Mouse (Mus musculus): ENCODE results near the gene Slc34a1. TPM values are rescaled to one million over a fixed set of nuclear protein-coding genes. Genes with fewer than 3 reads are reported as not detected.

Slc34a1 gene
- total and polyA plus RNA-seq, 2 experiments from 2014 or later: 0.95 TPM; not detected in 1

GRCm38 (mm10) chr13:55371007-55371681 lies 26.8 kb upstream of the Slc34a1 start:
- no peak for TF ChIP-seq CTCF (IDR thresholded peaks at IDR 0.05; ENCODE audit: low read depth)
- DNase-seq: no peak

GRCm38 (mm10) chr13:55371740-55372139 lies 26.2 kb upstream of the Slc34a1 start:
- ATAC-seq: no peak
- Histone ChIP-seq H3K4me2 (ENCODE audit: low read depth) (no peak overlapping the region), H3K4me1 (ENCODE audit: insufficient read depth) (no peaks in the 10 kb centered on the region), H3K9ac (no peak overlapping the region), H3K36me3 (ENCODE audit: insufficient read depth) (no peaks in the 10 kb centered on the region), H3K27me3 (ENCODE audit: insufficient read depth, low read length) (peaks cover 7% of the 10 kb centered on the region; the same call in 1 of the 2 replicates), H3K27ac (ENCODE audit: low read depth, low read length) (no peak overlapping the region), H3K9me3 (ENCODE audit: low read length) (no peaks in the 10 kb centered on the region), H3K4me3 (ENCODE audit: low read depth, low read length) (no peak overlapping the region)
- no peak for DNase-seq
- WGBS: 54% methylated on average over 5 of the region's 5 CpGs
- TF ChIP-seq CTCF (IDR thresholded peaks at IDR 0.05; ENCODE audit: low read depth): no peak

More at GRCm38 (mm10) chr13:55371007-55371681, 26.8 kb upstream of the Slc34a1 start:
- H3K36me3 ChIP-seq (ENCODE audit: insufficient read depth): no peaks in the 10 kb centered on the region
- H3K9ac ChIP-seq: no peak overlapping the region
- H3K4me3 ChIP-seq (ENCODE audit: low read depth, low read length): no peak overlapping the region
- H3K4me2 ChIP-seq (ENCODE audit: low read depth): no peak overlapping the region
- peaks cover 7% of the 10 kb centered on the region; the same call in 1 of the 2 replicates for H3K27me3 ChIP-seq (ENCODE audit: insufficient read depth, low read length)
- no peak overlapping the region for H3K27ac ChIP-seq (ENCODE audit: low read depth, low read length)
- H3K9me3 ChIP-seq (ENCODE audit: low read length): no peaks in the 10 kb centered on the region
- no peaks in the 10 kb centered on the region for H3K4me1 ChIP-seq (ENCODE audit: insufficient read depth)
- WGBS: 70% methylated on average over 8 of the region's 8 CpGs
- ATAC-seq: no peak

GRCm38 (mm10) chr13:55374206-55374924 lies 23.6 kb upstream of the Slc34a1 start:
- no peak for DNase-seq
- ATAC-seq: no peak
- Histone ChIP-seq H3K4me1 (ENCODE audit: insufficient read depth) (no peaks in the 10 kb centered on the region), H3K36me3 (ENCODE audit: insufficient read depth) (no peaks in the 10 kb centered on the region), H3K9me3 (ENCODE audit: low read length) (no peaks in the 10 kb centered on the region), H3K27me3 (ENCODE audit: insufficient read depth, low read length) (peaks cover 18% of the 10 kb centered on the region), H3K9ac (no peak overlapping the region), H3K4me3 (ENCODE audit: low read depth, low read length) (no peak overlapping the region), H3K4me2 (ENCODE audit: low read depth) (no peak overlapping the region), H3K27ac (ENCODE audit: low read depth, low read length) (no peak overlapping the region)
- 67% methylated on average over 6 of the region's 6 CpGs for WGBS
- no peak for TF ChIP-seq CTCF (IDR thresholded peaks at IDR 0.05; ENCODE audit: low read depth)

- H3K36me3 ChIP-seq (ENCODE audit: insufficient read depth): no peaks in the 10 kb centered on the region
- DNase-seq (no peak), ATAC-seq (no peak)
- 53% methylated on average over 2 of the region's 2 CpGs for whole genome bisulfite sequencing
- H3K4me1 ChIP-seq (ENCODE audit: insufficient read depth): no peaks in the 10 kb centered on the region
- no peak overlapping the region for H3K4me2 ChIP-seq (ENCODE audit: low read depth)
- H3K9me3 ChIP-seq (ENCODE audit: low read length): no peaks in the 10 kb centered on the region
- peaks cover 25% of the 10 kb centered on the region for H3K27me3 ChIP-seq (ENCODE audit: insufficient read depth, low read length)
- no peak overlapping the region for H3K9ac ChIP-seq
- no peak for TF ChIP-seq CTCF (IDR thresholded peaks at IDR 0.05; ENCODE audit: low read depth)
- no peak overlapping the region for H3K4me3 ChIP-seq (ENCODE audit: low read depth, low read length)
- no peak overlapping the region for H3K27ac ChIP-seq (ENCODE audit: low read depth, low read length)
Measured at GRCm38 (mm10) chr13:55375877-55376276, 22.1 kb upstream of the Slc34a1 start.

- Histone ChIP-seq H3K4me2 (ENCODE audit: low read depth) (no peak overlapping the region), H3K4me1 (ENCODE audit: insufficient read depth) (no peaks in the 10 kb centered on the region), H3K27ac (ENCODE audit: low read depth, low read length) (no peak overlapping the region), H3K9me3 (ENCODE audit: low read length) (no peaks in the 10 kb centered on the region), H3K27me3 (ENCODE audit: insufficient read depth, low read length) (peaks cover 32% of the 10 kb centered on the region), H3K9ac (no peak overlapping the region), H3K36me3 (ENCODE audit: insufficient read depth) (no peaks in the 10 kb centered on the region), H3K4me3 (ENCODE audit: low read depth, low read length) (no peak overlapping the region)
- TF ChIP-seq CTCF (IDR thresholded peaks at IDR 0.05; ENCODE audit: low read depth): no peak
- no peak for DNase-seq
- 8% methylated on average over 32 of the region's 32 CpGs for WGBS
- no peak for ATAC-seq
Measured at GRCm38 (mm10) chr13:55378907-55379580, 18.9 kb upstream of the Slc34a1 start.

- Histone ChIP-seq H3K27ac (ENCODE audit: low read depth, low read length) (no peak overlapping the region), H3K27me3 (ENCODE audit: insufficient read depth, low read length) (peaks cover 29% of the 10 kb centered on the region), H3K9me3 (ENCODE audit: low read length) (no peaks in the 10 kb centered on the region), H3K9ac (no peak overlapping the region), H3K4me1 (ENCODE audit: insufficient read depth) (no peaks in the 10 kb centered on the region), H3K4me3 (ENCODE audit: low read depth, low read length) (no peak overlapping the region), H3K36me3 (ENCODE audit: insufficient read depth) (no peaks in the 10 kb centered on the region), H3K4me2 (ENCODE audit: low read depth) (no peak overlapping the region)
- ATAC-seq (no peak), DNase-seq (no peak)
- no peak for TF ChIP-seq CTCF (IDR thresholded peaks at IDR 0.05; ENCODE audit: low read depth)
- 76% methylated on average over 4 of the region's 4 CpGs for WGBS
Measured at GRCm38 (mm10) chr13:55381790-55382189, 16.2 kb upstream of the Slc34a1 start.

GRCm38 (mm10) chr13:55390644-55391043 lies 7.3 kb upstream of the Slc34a1 start:
- WGBS: 74% methylated on average over 3 of the region's 3 CpGs
- Histone ChIP-seq H3K36me3 (ENCODE audit: insufficient read depth) (no peaks in the 10 kb centered on the region), H3K4me3 (ENCODE audit: low read depth, low read length) (no peak overlapping the region), H3K9ac (no peak overlapping the region), H3K4me2 (ENCODE audit: low read depth) (no peak overlapping the region), H3K27ac (ENCODE audit: low read depth, low read length) (no peak overlapping the region), H3K4me1 (ENCODE audit: insufficient read depth) (no peaks in the 10 kb centered on the region), H3K27me3 (ENCODE audit: insufficient read depth, low read length) (no peaks in the 10 kb centered on the region), H3K9me3 (ENCODE audit: low read length) (no peaks in the 10 kb centered on the region)
- ATAC-seq (no peak), DNase-seq (no peak)
- no peak for TF ChIP-seq CTCF (IDR thresholded peaks at IDR 0.05; ENCODE audit: low read depth)

Measured in forebrain, postnatal 0 days (tissue).